Mouse (Mus musculus) ovary, postnatal 14 days (tissue): ENCODE data around the gene Adk.
"Not testable (repeated sequence)": the region's sequence is repeated elsewhere in the genome, so short reads cannot be mapped to it uniquely, and the experiment has no call there.

Experiments used
- DNase-seq: peaks from one replicate; pipeline ENCODE4 v3.0.0; 2022; ENCODE audit warnings: low spot score

Adk gene

GRCm38 (mm10) chr14:21488426-21489115, 436.2 kb downstream of the Adk start:
- DNase-seq: not testable (repeated sequence)

GRCm38 (mm10) chr14:21489116-21489485, 436.7 kb downstream of the Adk start:
- no peak for DNase-seq

- DNase-seq: no peak
These were observed 437.8 kb downstream of the Adk start for GRCm38 (mm10) chr14:21490141-21490540.
